Mouse (Mus musculus) thymus, postnatal 0 days (tissue): ENCODE results near the gene Ntrk2. TPM values are rescaled to one million over a fixed set of nuclear protein-coding genes. Genes with fewer than 3 reads are reported as not detected.
"Not testable (repeated sequence)": the region's sequence is repeated elsewhere in the genome, so short reads cannot be mapped to it uniquely, and the experiment has no call there.

Experiments
- DNase-seq: peaks from one replicate; pipeline ENCODE4 v3.0.0-alpha.2; 2015; ENCODE audit warnings: low spot score
- polyA plus RNA-seq: library from polyadenylated mRNA; unstranded; fragments of >200 nt; fragmentation: Nextera tagmentation; extraction: Ambion mirVana; gene quantifications from 2 replicates; pipeline ENCODE4 v1.2.1, GENCODE M21; 2015

Ntrk2 gene
- polyA plus RNA-seq, 1 experiment from 2014 or later: 1.2 TPM

DNA sequence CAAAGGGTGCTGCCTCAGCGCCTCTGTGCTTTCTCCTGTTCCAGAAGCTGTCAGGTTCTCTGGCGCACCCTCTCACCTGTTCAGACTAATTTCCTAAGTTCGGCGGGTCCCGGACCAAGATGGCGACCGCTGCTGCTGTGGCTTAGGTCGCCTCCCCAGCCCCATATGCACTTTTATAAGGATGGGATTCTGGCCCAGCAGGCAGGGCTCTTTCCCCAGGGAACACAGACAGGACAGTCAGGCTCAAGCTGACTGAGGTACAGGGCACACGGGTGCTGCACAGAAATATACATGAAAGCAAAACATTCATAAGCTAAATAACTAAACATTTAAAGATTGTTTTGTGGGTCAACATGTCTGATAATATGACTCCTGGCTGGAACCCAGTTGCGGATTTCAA, 301.4 kb downstream of the Ntrk2 start:
- DNase-seq: not testable (repeated sequence)

DNA sequence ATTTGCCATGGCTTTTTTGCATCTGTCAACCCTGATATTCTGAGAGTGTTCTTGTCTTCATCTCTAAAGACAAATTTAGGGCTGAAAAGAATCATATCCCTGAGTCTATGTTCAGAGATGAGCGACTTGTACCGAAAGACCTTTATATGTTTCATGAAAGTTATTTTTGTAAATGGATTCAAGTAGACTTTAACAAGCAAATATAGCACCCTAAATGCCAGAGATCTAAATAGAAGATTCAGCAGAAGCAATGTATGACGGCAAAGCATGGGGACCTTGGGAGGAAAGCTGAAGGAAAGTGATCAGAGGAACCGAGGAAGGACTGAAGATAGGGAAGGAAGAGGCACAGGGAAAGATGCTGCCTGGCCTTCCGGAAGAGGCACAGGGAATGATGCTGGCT, 303.7 kb downstream of the Ntrk2 start:
- no peak for DNase-seq

DNA sequence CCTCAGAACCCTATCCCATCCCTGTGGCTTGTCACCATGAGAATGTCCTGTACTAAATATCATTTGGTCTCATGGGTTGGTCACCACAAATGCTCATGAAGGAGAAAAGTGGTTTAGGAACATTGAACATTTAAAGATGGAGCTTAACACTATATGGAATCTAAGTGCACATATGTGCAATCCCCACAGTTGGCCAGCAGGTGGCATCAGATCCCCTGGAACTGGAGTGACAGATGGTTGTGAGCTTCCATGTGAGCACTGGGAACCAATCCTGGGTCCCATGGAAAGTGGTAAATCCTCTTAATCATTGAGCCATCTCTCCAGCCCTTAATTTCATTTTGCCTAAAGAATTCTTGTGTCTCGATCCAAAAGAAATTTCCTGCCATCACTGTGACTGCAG, 308.3 kb downstream of the Ntrk2 start:
- no peak for DNase-seq

DNA sequence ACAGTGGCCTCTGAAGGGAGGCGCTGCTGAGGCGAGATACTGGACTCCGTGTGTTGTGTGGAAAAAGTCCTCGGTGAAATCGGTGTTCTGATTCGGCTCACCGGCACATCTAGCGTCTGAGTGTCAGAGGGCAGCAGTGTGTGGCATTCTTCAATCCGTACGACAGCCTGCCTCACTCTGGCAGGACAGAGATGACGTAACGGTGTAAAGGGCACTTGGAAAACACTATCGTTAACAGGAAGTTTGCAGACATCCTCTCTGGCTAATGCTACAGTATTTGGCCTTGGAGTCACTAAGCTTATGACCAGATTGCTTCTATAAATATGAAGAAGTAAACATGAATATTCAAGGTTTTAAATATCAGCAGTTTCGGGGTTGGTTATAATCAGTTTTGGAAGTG, 309.2 kb downstream of the Ntrk2 start:
- no peak for DNase-seq

DNA sequence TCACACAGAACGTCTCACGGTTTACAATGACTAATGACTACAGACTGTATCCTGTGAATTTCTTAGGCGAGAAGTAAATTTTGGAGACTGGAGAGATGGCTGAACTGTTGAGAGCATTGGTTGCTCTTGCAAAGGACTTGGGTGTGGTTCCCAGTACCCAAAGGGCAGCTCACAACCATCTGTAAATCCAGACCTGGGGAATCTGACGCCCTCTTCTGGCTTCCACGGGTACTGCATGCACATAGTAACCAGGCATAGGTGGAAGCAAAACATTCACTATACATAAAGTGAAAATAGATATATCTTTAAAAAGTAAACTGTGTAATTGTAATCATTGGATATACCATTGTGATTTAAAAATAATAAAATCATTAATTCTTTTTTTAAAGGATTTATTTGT, 310.9 kb downstream of the Ntrk2 start:
- no peak for DNase-seq

DNA sequence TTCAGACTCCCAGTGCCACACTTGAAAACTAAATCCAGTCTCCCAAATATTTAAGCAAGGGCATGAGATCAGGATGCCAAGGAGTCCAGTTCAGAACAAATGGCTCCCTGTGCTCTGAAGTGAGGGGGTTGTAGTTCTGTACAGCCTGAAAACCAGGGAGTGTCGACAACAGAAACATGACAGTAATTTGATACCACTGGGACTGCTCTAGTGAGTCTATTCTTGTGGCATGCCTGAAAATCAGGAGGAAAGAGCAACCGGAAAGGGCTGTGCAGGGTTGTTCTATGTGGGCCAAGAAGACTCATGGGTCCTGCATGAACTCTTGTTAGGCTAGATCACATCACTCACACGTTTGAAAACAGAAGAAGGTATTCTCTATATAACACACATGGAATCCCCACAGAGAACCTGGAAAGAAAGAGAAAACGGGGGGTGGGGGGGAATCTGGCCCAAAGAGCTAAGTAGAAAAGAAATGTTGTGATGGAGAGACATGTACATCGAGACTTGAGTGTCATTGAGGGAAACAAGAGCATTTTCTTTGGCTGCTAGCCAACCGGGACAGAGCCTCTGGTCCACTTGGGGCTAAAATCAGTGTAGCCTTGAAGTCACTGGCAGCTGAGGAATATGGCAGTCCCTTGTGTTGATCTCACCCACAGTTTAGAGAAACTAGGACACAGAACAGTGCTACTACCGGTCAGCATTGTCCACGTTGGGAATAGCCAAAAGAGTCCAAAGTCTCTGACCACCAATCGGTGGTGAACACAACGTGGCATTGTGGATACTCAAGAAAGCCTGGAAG, 313.4 kb downstream of the Ntrk2 start:
- DNase-seq: no peak

DNA sequence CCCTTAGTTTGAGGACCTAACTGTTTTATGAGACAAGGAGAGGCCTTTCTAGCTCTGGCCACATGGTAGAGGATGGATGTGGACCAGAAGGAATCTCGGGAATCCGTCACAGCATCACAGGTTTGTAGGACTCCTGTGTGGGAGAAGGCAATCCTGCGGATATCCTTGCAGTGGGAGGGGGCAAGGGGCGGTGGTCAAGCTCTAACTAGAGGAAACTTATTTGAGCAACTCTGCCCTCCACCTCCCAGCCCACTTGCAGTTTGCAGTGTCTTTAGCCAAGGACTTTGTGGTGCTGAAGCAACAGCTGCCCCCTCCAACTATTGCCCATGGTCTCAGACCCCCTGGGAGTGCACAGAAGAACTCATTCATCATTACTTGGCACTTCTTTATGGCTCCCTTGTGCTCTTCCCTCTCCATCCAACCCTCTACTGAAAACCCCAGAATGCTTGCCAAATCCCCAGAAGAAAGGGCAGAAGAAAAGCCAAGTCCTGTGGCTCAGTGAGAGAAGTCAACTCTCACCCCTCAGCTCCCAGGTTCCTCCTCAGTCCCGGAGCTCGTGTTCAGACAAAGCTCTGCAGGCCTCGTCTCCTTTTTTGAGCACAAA, 336.9 kb downstream of the Ntrk2 start:
- no peak for DNase-seq

DNA sequence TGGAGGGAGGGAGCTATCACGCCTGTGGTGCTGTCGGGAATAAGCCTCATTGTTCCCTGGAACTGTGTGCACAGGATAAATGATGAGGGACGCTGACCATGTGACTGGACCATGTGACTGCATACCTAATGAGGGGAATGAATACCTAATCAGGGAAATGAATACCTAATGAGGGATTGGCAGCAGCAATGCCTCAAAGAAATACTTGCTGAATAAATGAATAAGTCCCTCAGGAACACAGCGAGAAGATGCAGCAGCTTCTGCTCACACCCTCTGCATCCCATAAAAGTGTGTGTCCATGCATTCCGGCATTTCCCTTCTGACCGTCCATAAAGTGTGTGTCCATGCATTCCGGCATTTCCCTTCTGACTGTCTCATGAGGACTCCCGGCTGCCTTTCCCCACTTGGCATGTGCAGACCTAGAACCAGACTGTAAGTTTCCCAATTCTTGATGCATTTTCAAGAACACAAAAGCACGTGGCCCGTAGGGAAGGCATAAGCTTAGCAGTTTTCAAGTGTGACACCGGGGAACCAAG, 338.0 kb downstream of the Ntrk2 start:
- no peak for DNase-seq

DNA sequence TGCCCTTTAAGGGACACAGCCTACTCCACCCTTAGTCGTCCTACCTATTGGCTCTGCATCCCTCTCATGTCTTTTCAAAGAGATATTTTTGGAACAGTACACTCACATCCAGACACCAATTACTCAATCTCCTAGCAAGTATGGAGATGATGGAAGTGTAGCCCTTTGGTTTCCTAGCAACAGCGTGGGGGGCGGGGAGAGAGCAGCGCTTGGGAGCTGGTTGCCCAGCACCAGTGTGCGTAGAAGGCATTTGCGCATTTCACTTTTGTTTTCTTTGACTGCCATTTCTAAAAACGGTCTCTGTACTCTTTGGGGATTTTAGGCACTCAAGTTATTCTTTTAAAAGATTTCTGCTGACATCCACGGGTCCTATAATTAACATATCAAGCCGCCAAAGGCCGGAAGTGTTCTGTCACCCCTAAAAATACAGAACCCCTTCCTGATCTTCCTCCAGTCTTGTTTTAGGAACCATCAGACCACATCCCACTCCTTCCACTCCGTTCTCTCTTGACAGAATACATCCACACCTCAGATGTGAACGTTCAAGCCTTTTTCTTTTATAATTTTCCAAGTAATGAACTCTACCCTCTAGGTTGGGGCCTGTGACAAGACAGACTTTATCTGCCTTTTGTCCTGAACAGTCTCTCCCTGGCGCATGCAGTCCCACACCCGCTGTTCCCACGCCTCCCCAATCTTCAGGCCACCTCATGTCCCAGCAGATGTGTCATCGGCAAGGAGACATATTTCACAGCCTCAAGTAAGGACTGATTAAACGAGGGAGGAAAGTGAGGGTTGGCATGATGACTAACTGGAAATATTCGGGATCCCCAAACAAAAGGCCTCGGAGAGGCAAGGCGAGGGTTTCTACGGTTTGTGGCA, 339.5 kb downstream of the Ntrk2 start:
- no peak for DNase-seq

DNA sequence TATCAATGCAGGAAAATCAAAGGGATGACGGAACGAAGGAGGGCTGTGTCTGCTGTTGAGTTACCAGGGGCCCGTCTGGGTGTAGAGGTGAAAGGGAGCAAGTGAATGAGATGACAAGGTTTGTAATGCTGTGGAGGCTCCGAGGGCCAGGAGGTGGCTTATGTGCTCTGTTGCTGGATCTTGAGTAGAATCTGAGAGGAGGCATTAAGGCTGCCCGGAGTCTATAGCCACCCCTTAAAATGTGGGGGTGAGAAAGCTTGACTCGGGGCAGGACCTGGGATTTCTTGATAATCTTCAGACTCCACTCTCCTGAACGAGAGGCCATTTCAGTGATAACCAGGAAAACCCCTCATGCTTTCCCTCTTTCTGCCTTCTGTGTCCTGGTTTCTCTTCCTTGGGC, 340.2 kb downstream of the Ntrk2 start:
- no peak for DNase-seq

DNA sequence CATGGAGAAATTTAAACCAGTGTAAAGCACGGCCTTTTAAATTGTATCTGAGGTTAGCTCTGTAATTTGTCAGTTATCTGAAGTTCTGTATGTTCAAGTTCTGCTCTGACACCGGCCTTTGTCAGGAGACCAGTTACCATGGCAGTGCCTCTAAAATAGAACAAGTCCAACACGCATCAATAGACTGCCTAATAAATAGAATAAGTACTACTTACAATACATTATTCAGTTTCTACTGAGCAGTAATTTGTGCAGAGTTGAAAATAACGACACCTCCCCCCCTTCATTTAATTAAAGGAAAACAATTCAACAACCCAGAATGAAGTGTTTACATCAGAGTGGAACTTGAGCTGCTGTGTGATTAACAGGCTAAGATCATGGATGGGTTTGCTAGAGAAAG, 341.6 kb downstream of the Ntrk2 start:
- no peak for DNase-seq

DNA sequence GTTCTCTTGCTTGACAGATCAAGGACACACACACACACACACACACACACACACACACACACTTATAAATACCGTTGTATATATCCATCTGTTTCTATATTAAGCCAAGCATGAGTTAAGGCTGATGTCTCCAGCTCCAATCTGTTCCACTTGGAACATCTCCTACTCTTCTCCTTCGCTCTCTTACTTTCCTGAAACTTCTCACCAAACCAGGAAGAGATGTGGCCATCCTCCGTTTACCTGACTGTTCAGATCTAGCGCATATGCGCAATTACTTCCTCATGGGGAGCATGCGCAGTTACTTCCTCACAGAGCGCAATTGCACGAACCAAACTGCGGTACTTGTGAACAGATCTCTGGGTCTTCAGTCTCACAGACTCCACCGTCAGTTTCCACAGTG, 342.4 kb downstream of the Ntrk2 start:
- DNase-seq: no peak

DNA sequence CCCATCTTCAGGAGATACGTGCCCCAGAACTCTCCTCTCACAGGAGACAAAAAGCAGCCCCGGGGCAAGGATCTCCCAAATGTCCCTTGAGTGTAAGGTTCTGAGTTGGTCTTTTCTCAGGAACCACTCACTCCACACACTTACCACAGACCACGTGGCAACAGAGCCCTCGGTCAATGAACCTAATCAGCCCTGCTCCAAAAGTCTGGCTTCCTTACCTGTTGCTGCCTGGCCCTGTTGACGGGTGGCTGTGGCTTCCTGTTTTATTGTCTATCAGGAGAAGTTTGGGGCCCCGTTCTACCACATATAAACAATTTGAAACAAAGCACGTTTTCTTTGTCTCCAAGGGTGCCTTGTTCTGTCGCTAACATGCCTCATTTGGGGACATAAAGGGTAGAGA, 357.6 kb downstream of the Ntrk2 start:
- no peak for DNase-seq

DNA sequence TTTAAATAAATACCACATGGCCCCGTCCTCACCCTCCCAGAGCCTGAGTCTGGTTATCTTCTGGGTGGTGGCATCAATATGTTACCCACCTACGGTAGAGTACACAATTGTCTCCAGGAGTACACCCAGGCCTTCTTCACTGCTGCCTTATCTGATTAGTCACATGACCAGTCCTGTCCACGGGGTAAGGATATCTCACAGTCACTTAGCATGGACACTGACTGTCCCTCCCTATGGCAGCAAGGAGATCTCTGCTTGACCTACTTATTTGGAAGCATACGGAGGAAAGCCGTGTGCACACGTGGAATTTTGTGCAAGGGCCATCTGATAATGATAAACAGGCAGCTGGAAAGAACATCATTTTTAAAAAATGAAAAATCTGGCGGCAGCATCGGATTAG, 367.5 kb downstream of the Ntrk2 start:
- DNase-seq: no peak

DNA sequence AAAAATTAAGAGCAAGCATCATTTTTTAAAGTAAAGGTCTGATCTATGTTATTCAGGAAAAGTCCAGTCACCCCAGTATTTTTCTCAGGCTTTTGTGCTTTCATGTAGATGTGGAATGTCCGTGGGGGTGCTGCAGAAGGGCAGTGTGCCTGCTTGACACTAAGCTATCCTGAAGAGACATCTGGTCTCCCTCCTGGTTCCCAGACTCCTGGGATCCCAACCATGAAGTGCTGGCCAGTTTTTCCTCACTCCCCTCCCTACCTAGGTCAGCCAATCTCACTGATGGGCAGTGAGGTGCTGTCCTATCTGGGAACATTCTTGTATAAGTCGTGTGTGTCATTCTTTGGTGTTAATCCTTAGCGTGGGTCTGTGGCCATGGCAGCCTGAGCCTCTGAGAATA, 369.7 kb downstream of the Ntrk2 start:
- no peak for DNase-seq

DNA sequence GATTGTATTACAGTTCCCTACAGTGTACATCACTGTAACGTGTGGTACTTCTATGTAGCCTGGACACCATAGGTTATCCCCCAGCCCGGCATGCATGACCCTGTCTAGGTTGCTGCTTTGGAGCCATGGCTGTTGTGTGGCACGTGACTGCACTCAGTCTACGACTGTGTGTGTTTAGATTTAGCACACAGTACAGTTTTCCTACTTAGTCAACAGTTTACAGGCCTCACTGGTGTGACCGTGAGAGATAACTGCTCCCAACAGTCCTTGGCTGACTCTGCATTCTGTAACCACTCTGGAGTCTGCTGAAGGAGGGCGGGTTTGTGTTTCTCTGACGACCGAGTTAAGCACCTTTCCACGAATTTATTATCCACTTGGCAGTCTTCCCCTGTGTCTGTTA, 370.1 kb downstream of the Ntrk2 start:
- DNase-seq: no peak

DNA sequence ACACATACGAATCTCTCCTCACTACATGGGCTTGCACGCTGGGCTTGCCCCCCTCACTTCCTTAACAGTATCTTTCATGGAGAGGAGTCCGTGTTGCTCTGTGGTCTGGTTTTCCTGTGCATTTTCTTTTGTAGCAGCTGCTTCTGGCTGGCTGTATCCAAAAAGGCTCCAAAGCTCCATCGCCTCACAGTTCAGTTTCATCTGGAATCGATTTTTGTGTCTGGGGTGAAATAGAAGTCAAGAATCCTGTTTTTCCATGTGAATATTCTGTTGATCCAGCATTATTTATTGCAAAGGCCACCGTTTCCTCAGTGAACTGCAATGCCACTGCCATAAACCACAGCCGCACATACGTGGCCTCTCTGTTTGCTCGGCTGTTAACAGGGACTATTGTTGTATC, 370.6 kb downstream of the Ntrk2 start:
- no peak for DNase-seq

DNA sequence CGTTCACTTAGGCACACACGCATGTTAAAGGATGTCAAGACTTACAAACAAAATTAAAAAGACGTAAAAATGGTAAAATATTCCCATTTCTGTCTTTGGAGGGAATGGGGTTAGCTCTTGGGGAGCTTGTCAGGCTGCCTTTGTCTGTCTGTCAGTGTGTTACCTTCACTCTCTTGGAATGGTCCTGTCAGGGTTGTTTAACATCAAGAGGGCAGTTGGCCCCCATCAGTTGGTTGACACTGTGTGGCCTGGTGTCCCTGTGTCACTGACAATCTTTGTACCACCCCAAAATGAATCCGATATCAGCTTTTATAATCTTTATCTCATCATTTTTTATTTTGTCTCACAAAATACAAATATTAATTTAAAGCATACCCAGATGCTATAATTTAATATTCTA, 373.6 kb downstream of the Ntrk2 start:
- DNase-seq: no peak

DNA sequence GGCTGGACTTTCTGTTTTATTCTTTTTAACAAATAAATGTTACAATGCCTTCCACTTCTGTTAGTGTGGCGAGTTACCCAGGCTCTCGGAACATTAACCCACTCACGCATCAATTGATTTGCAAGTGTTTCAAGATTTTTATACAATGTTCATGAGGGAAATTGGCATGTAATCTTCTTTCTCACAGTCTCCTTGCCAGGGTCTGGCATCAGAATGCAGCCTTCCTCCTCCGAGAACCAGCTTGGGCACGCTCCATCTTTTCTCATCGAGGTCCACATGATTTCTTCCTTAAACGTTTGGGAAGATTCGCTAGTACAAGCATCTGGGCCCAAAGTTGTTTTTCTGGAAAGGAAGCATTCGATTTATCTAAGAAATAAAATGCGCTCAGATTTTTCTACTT, 374.4 kb downstream of the Ntrk2 start:
- DNase-seq: no peak

DNA sequence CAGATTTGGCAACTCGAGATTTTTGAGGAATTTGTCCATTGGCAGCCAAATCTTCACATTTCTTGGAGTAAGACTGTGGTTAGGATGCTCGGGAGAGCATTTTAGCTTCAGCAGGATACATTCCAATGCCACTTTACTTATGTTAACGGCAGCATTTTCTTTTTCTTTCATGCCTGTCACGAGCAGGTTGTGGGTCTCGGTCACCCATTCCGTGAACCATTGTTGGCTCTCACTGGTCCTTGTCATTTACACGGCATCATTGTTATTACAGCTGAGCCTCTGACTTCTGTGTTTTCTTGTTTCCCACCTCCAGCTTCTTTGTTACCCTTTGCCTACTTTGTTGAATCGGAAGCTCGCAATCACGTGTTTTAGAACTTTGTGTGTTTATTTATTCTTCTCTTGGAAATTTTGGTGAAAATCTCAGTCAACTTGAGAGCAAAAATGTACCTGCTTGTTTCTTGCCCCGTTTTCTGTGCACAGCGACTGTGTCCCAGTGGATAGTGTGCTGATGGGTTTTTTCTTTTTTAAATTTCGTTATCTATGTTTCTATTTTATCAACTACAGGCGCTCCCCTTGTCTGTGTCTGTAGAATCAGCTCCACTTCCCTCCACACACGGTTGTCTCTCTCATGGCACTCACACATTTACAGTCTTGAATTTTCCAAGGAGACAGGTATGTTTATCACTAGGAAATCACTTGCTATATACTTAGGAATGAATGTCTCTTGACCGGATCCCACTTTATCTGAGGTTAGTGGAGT, 375.0 kb downstream of the Ntrk2 start:
- DNase-seq: no peak

DNA sequence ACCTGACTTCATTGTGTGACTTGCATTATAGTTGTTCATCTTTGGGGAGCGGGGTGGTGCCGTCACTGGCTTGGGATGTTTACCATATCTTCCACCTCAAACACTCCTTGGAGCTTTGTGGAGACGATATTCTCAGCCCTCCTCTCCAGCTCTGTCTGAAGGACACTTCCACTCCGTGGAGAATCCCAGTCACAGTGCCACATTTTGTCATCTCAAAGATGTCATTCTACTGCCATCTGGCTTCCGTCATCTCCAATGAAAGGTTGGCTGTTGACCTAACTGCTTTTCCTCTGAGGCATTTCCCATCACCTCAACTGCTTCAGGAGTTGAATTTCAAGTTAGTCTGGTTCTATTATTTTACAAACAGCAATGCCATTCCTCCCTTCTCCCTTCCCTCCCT, 376.3 kb downstream of the Ntrk2 start:
- no peak for DNase-seq
